Mouse (Mus musculus) heart, postnatal 0 days (tissue): Measurements from ENCODE around the gene Pbxip1.

ENCODE experiments used
- CTCF ChIP-seq: IDR thresholded peaks from 2 replicates; pipeline ENCODE4 v1.5.1; 2016; ENCODE audit warnings: antibody characterized with exemption, control low read depth, low read depth
- EP300 ChIP-seq: IDR thresholded peaks from 2 replicates; pipeline ENCODE4 v1.6.1; 2016; ENCODE audit warnings: antibody characterized with exemption, low read depth

GRCm38 (mm10) chr3:89387632-89388031 lies 48.9 kb upstream of the Pbxip1 start:
- TF ChIP-seq CTCF, result no peak
- TF ChIP-seq EP300, result no peak
